In the genomic region with DNA sequence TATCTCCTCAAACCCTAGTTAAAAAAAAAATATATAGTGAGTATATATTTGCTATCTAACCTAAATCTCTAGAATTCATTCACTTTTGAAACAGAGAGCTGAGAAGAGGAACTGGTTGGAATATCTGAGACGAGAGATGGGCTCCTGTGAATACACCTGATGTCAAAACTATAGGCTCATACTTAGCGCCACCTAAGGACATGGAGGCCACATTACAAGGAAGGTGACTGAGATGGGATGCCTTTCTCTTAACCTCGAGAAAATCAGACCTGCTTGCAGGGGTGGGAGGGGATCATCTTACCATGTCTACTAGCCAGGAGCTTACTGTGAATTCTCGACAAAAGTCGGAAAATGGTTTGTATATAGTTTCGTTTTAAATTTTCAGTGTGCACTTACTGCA, we compare ENCODE assay signal across 20 mouse cellular contexts. TPM values are rescaled to one million over a fixed set of nuclear protein-coding genes. Genes with fewer than 3 reads are reported as not detected.
DNase-seq lines count a peak whose midpoint lies in the region; TF ChIP-seq lines count a peak whose summit lies in the region.
"Had no signal": no experiment of that assay in that cellular context is flagged by ENCODE, and none has a peak within 500 bp of the region (broad histone marks: within the 10 kb centered on the region; RNA-seq: fewer than 3 reads in every experiment).

No protein-coding gene starts in this region.

- no peaks in the 10 kb centered on the region; the same call in 1 of the 2 replicates for H3K4me1 ChIP-seq in thymus, adult 2 months (replicated peaks; ENCODE audit: control insufficient read depth, insufficient read depth, low read length)
- peaks cover 19% of the 10 kb centered on the region for H3K4me1 ChIP-seq in E14TG2a.4 (replicated peaks; ENCODE audit: low read depth, low read length)
- no peaks in the 10 kb centered on the region for H3K4me1 ChIP-seq in heart, adult 2 months (ENCODE audit: control insufficient read depth, insufficient read depth, low read length)
- H3K4me1 ChIP-seq: forebrain, embryonic 12.5 days; liver, embryonic 12.5 days had no signal

- H3K4me3 ChIP-seq in thymus, adult 2 months (ENCODE audit: control insufficient read depth, insufficient read depth, low read length): no peak overlapping the region
- H3K4me3 ChIP-seq in E14TG2a.4 (replicated peaks; ENCODE audit: low read length): no peak overlapping the region
- no peak overlapping the region for H3K4me3 ChIP-seq in heart, adult 2 months
- H3K4me3 ChIP-seq: forebrain, embryonic 12.5 days; liver, embryonic 12.5 days; myocyte had no signal

- intact Hi-C loops in heart, adult 2 months (cut with DNase I): no loop called here

- H3K9me3 ChIP-seq in E14TG2a.4 (ENCODE audit: low read length): no peaks in the 10 kb centered on the region
- H3K9me3 ChIP-seq: forebrain, embryonic 12.5 days; liver, embryonic 12.5 days had no signal

- no peak for TF ChIP-seq CTCF in thymus, adult 2 months (IDR thresholded peaks at IDR 0.05; ENCODE audit: borderline replicate concordance, control insufficient read depth, extremely low read depth, insufficient read depth, low read length, poor library complexity)
- peak; percentile 71 for TF ChIP-seq CTCF in E14TG2a.4 (conservative IDR thresholded peaks at IDR 0.05; ENCODE audit: low read length)
- no peak for TF ChIP-seq CTCF in heart, adult 2 months (IDR thresholded peaks at IDR 0.05)

- H3K79me2 ChIP-seq in heart, adult 2 months (replicated peaks; ENCODE audit: control insufficient read depth, insufficient read depth, low read length): no peaks in the 10 kb centered on the region

- no peak overlapping the region for H3K27ac ChIP-seq in thymus, adult 2 months (ENCODE audit: control insufficient read depth, insufficient read depth, low read length)
- no peak overlapping the region for H3K27ac ChIP-seq in heart, adult 2 months
- H3K27ac ChIP-seq: forebrain, embryonic 12.5 days; hindbrain, postnatal 0 days; liver, embryonic 12.5 days had no signal

- no peak for TF ChIP-seq POLR2A in thymus, adult 2 months (IDR thresholded peaks at IDR 0.05; ENCODE audit: control insufficient read depth, extremely low read depth, insufficient read depth, low read length, poor library complexity)
- no peak for TF ChIP-seq POLR2A in heart, adult 2 months (IDR thresholded peaks at IDR 0.05; ENCODE audit: insufficient read depth, low read depth, low read length)

- H3K9ac ChIP-seq in heart, adult 2 months (ENCODE audit: low read depth, low read length): no peak overlapping the region
- H3K9ac ChIP-seq: forebrain, embryonic 12.5 days; liver, embryonic 12.5 days had no signal

- TF ChIP-seq EP300 in heart, adult 2 months (IDR thresholded peaks at IDR 0.05; ENCODE audit: insufficient read depth, low read depth, low read length): no peak

- H3K27me3 ChIP-seq in thymus, adult 2 months (ENCODE audit: control insufficient read depth, insufficient read depth, low read length): no peaks in the 10 kb centered on the region
- H3K27me3 ChIP-seq in E14TG2a.4 (ENCODE audit: insufficient read depth, low read length): no peaks in the 10 kb centered on the region
- no peaks in the 10 kb centered on the region for H3K27me3 ChIP-seq in heart, adult 2 months (ENCODE audit: control insufficient read depth, insufficient read depth, low read length)
- H3K27me3 ChIP-seq: forebrain, embryonic 12.5 days; liver, embryonic 12.5 days had no signal

- H3K36me3 ChIP-seq in thymus, adult 2 months (ENCODE audit: control insufficient read depth, insufficient read depth, low read length): no peaks in the 10 kb centered on the region
- H3K36me3 ChIP-seq in E14TG2a.4 (ENCODE audit: insufficient read depth, low read length): no peaks in the 10 kb centered on the region
- H3K36me3 ChIP-seq in heart, adult 2 months (ENCODE audit: control insufficient read depth, insufficient read depth, low read length): no peaks in the 10 kb centered on the region
- H3K36me3 ChIP-seq: forebrain, embryonic 12.5 days; liver, embryonic 12.5 days had no signal

- peak; percentile 51 for DNase-seq in thymus, adult 2 months
- no peak for DNase-seq in thymus, postnatal 0 days (ENCODE audit: low spot score)
- peak; percentile 84 for DNase-seq in ZHBTc4 (ENCODE audit: low read depth, low spot score)
- DNase-seq in retina, embryonic 14.5 days (ENCODE audit: low spot score): no peak
- DNase-seq in heart, adult 2 months: no peak
- no peak for DNase-seq in layer of hippocampus, adult 11-12 months (ENCODE audit: low spot score)
- DNase-seq: adrenal gland, adult 8-10 months; cerebellum, adult 11-12 months; cerebellum, postnatal 36 days; gastrocnemius, postnatal 14 days; heart, postnatal 36 days; kidney, adult 9 months; kidney, postnatal 4 days; left cerebral cortex, postnatal 4 days; midbrain, embryonic 14.5 days had no signal

- WGBS in thymus, adult 2 months: 93% methylated on average over 6 of the region's 6 CpGs
- 86% methylated on average over 6 of the region's 6 CpGs for WGBS in heart, adult 2 months

RNA-seq across cellular contexts. Expression of a gene that starts 30.3 kb away (rescaled TPM):
- polyA plus RNA-seq in thymus, adult 2 months (2012; rRNA removed): 12.1 and 13.3 TPM in 2 replicates
- 17.7 and 18.6 TPM in 2 replicates for polyA plus RNA-seq in thymus, postnatal 0 days (2015; fragmentation: Nextera tagmentation; extraction: Ambion mirVana)
- total RNA-seq in heart, adult 2 months (2021): 1 to 10 TPM; 3.3 to 3.9 TPM
- 1.5 and 2.1 TPM in 2 replicates for polyA plus RNA-seq in heart, adult 2 months (2012; rRNA removed)

Comparison
In these comparisons a context has a peak if more than half of its experiments do, and no peak if none do; other contexts are left out.
1. DNase-seq: peak in thymus, adult 2 months (single experiment) and ZHBTc4 (single experiment); none in thymus, postnatal 0 days (single experiment), retina, embryonic 14.5 days (single experiment), heart, adult 2 months (0 of 2) and layer of hippocampus, adult 11-12 months (single experiment).